Mouse (Mus musculus): Measurements from ENCODE around the gene Gm20388. TPM values are rescaled to one million over a fixed set of nuclear protein-coding genes. Genes with fewer than 3 reads are reported as not detected.
A peak's percentile ranks its signal among the peaks of the same experiment; 100 is the strongest.

Gm20388 gene
- polyA plus RNA-seq, 2 experiments = 8.5 TPM; not detected in 1

DNA sequence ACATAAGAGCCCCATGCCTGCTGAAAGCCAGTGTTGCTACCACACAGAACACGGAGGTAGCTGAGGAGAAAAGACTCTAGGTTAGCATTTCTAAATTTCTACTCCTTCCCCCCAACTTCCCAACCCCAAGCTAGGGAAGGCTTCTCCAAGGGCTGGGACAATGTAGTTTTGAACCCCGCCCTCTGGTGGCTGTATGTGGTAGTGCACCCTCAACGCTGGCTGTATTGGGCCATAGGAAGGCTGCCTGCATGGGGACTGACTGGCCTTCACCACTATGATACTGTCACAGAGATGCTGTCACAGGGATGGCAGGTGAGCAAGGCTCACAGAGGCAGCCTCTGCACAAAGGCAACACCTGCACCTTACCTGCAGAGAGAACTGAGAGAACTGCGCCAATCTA, 161.0 kb downstream of the Gm20388 start:
- Histone ChIP-seq H3K4me2 (ENCODE audit: low read depth) (no peak overlapping the region), H3K4me3 (ENCODE audit: insufficient read depth in 1 of 2, low read depth in 2 of 2, low read length in 2 of 2) (no peak overlapping the region), H3K27ac (no peak overlapping the region), H3K36me3 (replicated peaks; ENCODE audit: control insufficient read depth, insufficient read depth, low read depth) (no peaks in the 10 kb centered on the region), H3K9me3 (ENCODE audit: control insufficient read depth, low read length) (no peaks in the 10 kb centered on the region), H3K9ac (replicated peaks) (no peak overlapping the region), H3K4me1 (replicated peaks; ENCODE audit: control insufficient read depth in 2 of 2, insufficient read depth in 2 of 2, low read length in 1 of 2) (no peaks in the 10 kb centered on the region), H3K27me3 (ENCODE audit: control insufficient read depth, insufficient read depth, low read length) (no peaks in the 10 kb centered on the region)
- ATAC-seq (ENCODE audit: insufficient read depth) (no peak), DNase-seq (ENCODE audit: low read depth in 3 of 3, low spot score in 3 of 3) (peak; percentile 32 to 36 (median 35))
- TF ChIP-seq EP300 (IDR thresholded peaks at IDR 0.05; ENCODE audit: low read depth) = no peak
- peak; percentile 98 for TF ChIP-seq CTCF (IDR thresholded peaks at IDR 0.05; ENCODE audit: low read depth)
- 25% methylated on average over 4 of the region's 4 CpGs for WGBS (ENCODE audit: insufficient replicate concordance)

GRCm38 (mm10) chr8:120072259-120072658, 161.6 kb downstream of the Gm20388 start:
- whole genome bisulfite sequencing (ENCODE audit: insufficient replicate concordance) = 65% methylated on average over 9 of the region's 9 CpGs
- no peak for ATAC-seq (ENCODE audit: insufficient read depth)
- H3K27me3 ChIP-seq (ENCODE audit: control insufficient read depth, insufficient read depth, low read length) = no peaks in the 10 kb centered on the region

DNA sequence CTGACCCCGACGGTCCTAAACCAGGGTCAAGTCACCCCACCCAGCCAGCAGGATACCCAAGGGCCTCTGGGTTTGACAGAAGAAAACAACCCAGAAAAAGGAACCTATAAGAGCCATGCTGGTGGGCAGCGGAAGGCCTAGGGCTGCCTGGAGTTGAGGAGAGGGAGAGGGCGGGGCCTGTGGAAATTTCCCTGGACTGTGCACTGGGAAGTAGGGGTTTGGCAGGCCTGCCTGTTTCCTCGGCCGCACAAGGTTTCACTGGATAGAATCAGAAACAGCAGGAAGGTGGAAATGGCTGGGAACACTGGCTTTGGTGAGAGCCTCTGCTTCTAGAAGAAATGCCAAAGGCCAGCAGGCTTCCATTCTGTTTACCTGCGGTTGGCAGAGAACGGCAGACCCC, 162.2 kb downstream of the Gm20388 start:
- 73% methylated on average over 8 of the region's 8 CpGs for WGBS (ENCODE audit: insufficient replicate concordance)
- H3K4me2 ChIP-seq (ENCODE audit: low read depth) = no peak overlapping the region

More at GRCm38 (mm10) chr8:120072259-120072658, 161.6 kb downstream of the Gm20388 start:
- H3K9ac ChIP-seq (replicated peaks) = no peak overlapping the region
- no peaks in the 10 kb centered on the region for H3K36me3 ChIP-seq (replicated peaks; ENCODE audit: control insufficient read depth, insufficient read depth, low read depth)
- H3K9me3 ChIP-seq (ENCODE audit: control insufficient read depth, low read length) = no peaks in the 10 kb centered on the region
- H3K27ac ChIP-seq = no peak overlapping the region
- no peaks in the 10 kb centered on the region for H3K4me1 ChIP-seq (replicated peaks; ENCODE audit: control insufficient read depth in 2 of 2, insufficient read depth in 2 of 2, low read length in 1 of 2)
- TF ChIP-seq CTCF (IDR thresholded peaks at IDR 0.05; ENCODE audit: low read depth) (no peak), EP300 (IDR thresholded peaks at IDR 0.05; ENCODE audit: low read depth) (no peak)
- H3K4me3 ChIP-seq (ENCODE audit: insufficient read depth in 1 of 2, low read depth in 2 of 2, low read length in 2 of 2) = no peak overlapping the region
- H3K4me2 ChIP-seq (ENCODE audit: low read depth) = no peak overlapping the region
- no peak for DNase-seq (ENCODE audit: low read depth in 3 of 3, low spot score in 3 of 3)

GRCm38 (mm10) chr8:120074516-120074915, 163.9 kb downstream of the Gm20388 start:
- ATAC-seq (ENCODE audit: insufficient read depth) (no peak), DNase-seq (ENCODE audit: low read depth in 3 of 3, low spot score in 3 of 3) (no peak)
- Histone ChIP-seq H3K9me3 (ENCODE audit: control insufficient read depth, low read length) (no peaks in the 10 kb centered on the region), H3K4me1 (replicated peaks; ENCODE audit: control insufficient read depth in 2 of 2, insufficient read depth in 2 of 2, low read length in 1 of 2) (no peaks in the 10 kb centered on the region), H3K4me2 (ENCODE audit: low read depth) (no peak overlapping the region), H3K9ac (replicated peaks) (no peak overlapping the region), H3K4me3 (ENCODE audit: insufficient read depth in 1 of 2, low read depth in 2 of 2, low read length in 2 of 2) (no peak overlapping the region), H3K27me3 (ENCODE audit: control insufficient read depth, insufficient read depth, low read length) (no peaks in the 10 kb centered on the region), H3K36me3 (replicated peaks; ENCODE audit: control insufficient read depth, insufficient read depth, low read depth) (no peaks in the 10 kb centered on the region), H3K27ac (no peak overlapping the region)
- TF ChIP-seq CTCF (IDR thresholded peaks at IDR 0.05; ENCODE audit: low read depth) (no peak), EP300 (IDR thresholded peaks at IDR 0.05; ENCODE audit: low read depth) (no peak)
- 45% methylated on average over 6 of the region's 6 CpGs for WGBS (ENCODE audit: insufficient replicate concordance)

More for the DNA sequence above, 162.2 kb downstream of the Gm20388 start:
- Histone ChIP-seq H3K9ac (replicated peaks) (no peak overlapping the region), H3K4me1 (replicated peaks; ENCODE audit: control insufficient read depth in 2 of 2, insufficient read depth in 2 of 2, low read length in 1 of 2) (no peaks in the 10 kb centered on the region), H3K27me3 (ENCODE audit: control insufficient read depth, insufficient read depth, low read length) (no peaks in the 10 kb centered on the region), H3K36me3 (replicated peaks; ENCODE audit: control insufficient read depth, insufficient read depth, low read depth) (no peaks in the 10 kb centered on the region), H3K4me3 (ENCODE audit: insufficient read depth in 1 of 2, low read depth in 2 of 2, low read length in 2 of 2) (no peak overlapping the region), H3K27ac (no peak overlapping the region), H3K9me3 (ENCODE audit: control insufficient read depth, low read length) (no peaks in the 10 kb centered on the region)
- ATAC-seq (ENCODE audit: insufficient read depth) = no peak
- no peak for TF ChIP-seq CTCF (IDR thresholded peaks at IDR 0.05; ENCODE audit: low read depth)
- no peak for TF ChIP-seq EP300 (IDR thresholded peaks at IDR 0.05; ENCODE audit: low read depth)
- no peak for DNase-seq (ENCODE audit: low read depth in 3 of 3, low spot score in 3 of 3)

GRCm38 (mm10) chr8:120075347-120075746, 164.7 kb downstream of the Gm20388 start:
- ATAC-seq (ENCODE audit: insufficient read depth) = no peak
- no peak for DNase-seq (ENCODE audit: low read depth in 3 of 3, low spot score in 3 of 3)
- 60% methylated on average over 6 of the region's 6 CpGs for WGBS (ENCODE audit: insufficient replicate concordance)

More at GRCm38 (mm10) chr8:120075347-120075746, 164.7 kb downstream of the Gm20388 start:
- no peaks in the 10 kb centered on the region for H3K9me3 ChIP-seq (ENCODE audit: control insufficient read depth, low read length)
- no peak for TF ChIP-seq EP300 (IDR thresholded peaks at IDR 0.05; ENCODE audit: low read depth)
- no peak for TF ChIP-seq CTCF (IDR thresholded peaks at IDR 0.05; ENCODE audit: low read depth)
- H3K9ac ChIP-seq (replicated peaks) = no peak overlapping the region
- H3K4me3 ChIP-seq (ENCODE audit: insufficient read depth in 1 of 2, low read depth in 2 of 2, low read length in 2 of 2) = no peak overlapping the region
- H3K27me3 ChIP-seq (ENCODE audit: control insufficient read depth, insufficient read depth, low read length) = no peaks in the 10 kb centered on the region
- no peak overlapping the region for H3K27ac ChIP-seq
- H3K4me1 ChIP-seq (replicated peaks; ENCODE audit: control insufficient read depth in 2 of 2, insufficient read depth in 2 of 2, low read length in 1 of 2) = no peaks in the 10 kb centered on the region
- no peak overlapping the region for H3K4me2 ChIP-seq (ENCODE audit: low read depth)
- no peaks in the 10 kb centered on the region for H3K36me3 ChIP-seq (replicated peaks; ENCODE audit: control insufficient read depth, insufficient read depth, low read depth)

All from liver, embryonic 14.5 days (tissue).